Mouse (Mus musculus) CH12F3 (cell line): ENCODE results near the gene Phox2a.

Experiments used
- in situ Hi-C: fragments of 300-500 bp; cut with MboI; formaldehyde crosslinking; loops from 2 replicates; pipeline ENCODE4 v1.14.3; 2020; ENCODE audit warnings: low sequenced_read_pairs

Phox2a gene

GRCm38 (mm10) chr7:101837154-101837605, 19.1 kb downstream of the Phox2a start:
- in situ Hi-C loops, result no loop called here

- in situ Hi-C loops, result no loop called here
Observed at GRCm38 (mm10) chr7:101837606-101838471, 19.7 kb downstream of the Phox2a start, which contains the start of gene Inppl1. Gene Inppl1, minus strand, starts transcription at chr7:101838229.

- in situ Hi-C loops, result no loop called here
Observed at GRCm38 (mm10) chr7:101844186-101844585, 26.1 kb downstream of the Phox2a start.

GRCm38 (mm10) chr7:101847934-101848333, 29.8 kb downstream of the Phox2a start:
- in situ Hi-C loops, result no loop called here

GRCm38 (mm10) chr7:101851689-101852088, 33.6 kb downstream of the Phox2a start:
- in situ Hi-C loops, result no loop called here

- in situ Hi-C loops, result no loop called here
Observed at GRCm38 (mm10) chr7:101852846-101853245, 34.7 kb downstream of the Phox2a start.

GRCm38 (mm10) chr7:101853816-101854215, 35.7 kb downstream of the Phox2a start:
- in situ Hi-C loops, result no loop called here

GRCm38 (mm10) chr7:101857094-101857493, 39.0 kb downstream of the Phox2a start, which contains the start of gene Folr2:
Gene Folr2, minus strand, starts transcription at chr7:101857194.
- in situ Hi-C loops, result no loop called here

- in situ Hi-C loops, result no loop called here
Observed at GRCm38 (mm10) chr7:101858362-101858761, 40.2 kb downstream of the Phox2a start.

GRCm38 (mm10) chr7:101860978-101861377, 42.9 kb downstream of the Phox2a start:
- in situ Hi-C loops, result no loop called here

GRCm38 (mm10) chr7:101862291-101862690, 44.2 kb downstream of the Phox2a start:
- in situ Hi-C loops, result no loop called here

- in situ Hi-C loops, result no loop called here
Observed at GRCm38 (mm10) chr7:101863415-101863814, 45.3 kb downstream of the Phox2a start, which contains the start of gene Anapc15. Gene Anapc15, plus strand, starts transcription at chr7:101863715.

- in situ Hi-C loops, result no loop called here
Observed at GRCm38 (mm10) chr7:101866491-101867265, 48.6 kb downstream of the Phox2a start.

- in situ Hi-C loops, result no loop called here
Observed at GRCm38 (mm10) chr7:101867482-101867881, 49.4 kb downstream of the Phox2a start.

- in situ Hi-C loops, result no loop called here
Observed at GRCm38 (mm10) chr7:101868241-101869162, 50.4 kb downstream of the Phox2a start.

GRCm38 (mm10) chr7:101869163-101869500, 51.0 kb downstream of the Phox2a start:
- in situ Hi-C loops, result no loop called here

- in situ Hi-C loops, result no loop called here
Observed at GRCm38 (mm10) chr7:101870629-101871028, 52.5 kb downstream of the Phox2a start, which contains the start of gene Folr1. Gene Folr1, minus strand, starts transcription at chr7:101870788.

- in situ Hi-C loops, result no loop called here
Observed at GRCm38 (mm10) chr7:101871296-101871695, 53.2 kb downstream of the Phox2a start.
